Mouse (Mus musculus): ENCODE measurements at regions not wholly inside any gene's neighbourhood (a gene's known extent, or its start where the extent isn't known, plus 50 kb on each side); places are given as distances from the start of the nearest gene placed in this dataset.

- DNase-seq: peak; percentile 20
Observed at GRCm38 (mm10) chr6:105143870-105144269, 533.6 kb upstream of the Cntn4 start.

Measured in layer of hippocampus, adult 9-11 months (tissue).